In genomic region chr11:97114671-97115601, GRCm38 (mm10) we compare ENCODE assay signal across 10 mouse cellular contexts. TPM values are rescaled to one million over a fixed set of nuclear protein-coding genes. Genes with fewer than 3 reads are reported as not detected.
A peak's percentile ranks its signal among the peaks of the same experiment; 100 is the strongest.
DNase-seq lines count a peak whose midpoint lies in the region; ATAC-seq and TF ChIP-seq lines count a peak whose summit lies in the region.
"Had no signal": no experiment of that assay in that cellular context is flagged by ENCODE, and none has a peak within 500 bp of the region (broad histone marks: within the 10 kb centered on the region; RNA-seq: fewer than 3 reads in every experiment).

Gene Tbx21, minus strand, starts transcription at chr11:97115331.

- H3K79me2 ChIP-seq in myocyte (ENCODE audit: control insufficient read depth, insufficient read depth): no peaks in the 10 kb centered on the region

- peaks cover 70% of the 10 kb centered on the region for H3K27me3 ChIP-seq in heart, embryonic 14.5 days (ENCODE audit: control insufficient read depth, insufficient read depth, low read length)
- peaks cover 42% of the 10 kb centered on the region for H3K27me3 ChIP-seq in hindbrain, embryonic 16.5 days (replicated peaks; ENCODE audit: control insufficient read depth, insufficient read depth, low read length)
- peaks cover 59% of the 10 kb centered on the region for H3K27me3 ChIP-seq in myocyte (ENCODE audit: control insufficient read depth, insufficient read depth, insufficient read length)

- no peak for ATAC-seq in heart, embryonic 14.5 days (ENCODE audit: insufficient number of reproducible peaks, insufficient read depth, low FRiP score, low read depth)
- no peak for ATAC-seq in hindbrain, embryonic 16.5 days

- no peaks in the 10 kb centered on the region for H3K9me3 ChIP-seq in heart, embryonic 14.5 days (ENCODE audit: control insufficient read depth, low read length)
- no peaks in the 10 kb centered on the region for H3K9me3 ChIP-seq in hindbrain, embryonic 16.5 days (ENCODE audit: control insufficient read depth, low read length)

- H3K4me1 ChIP-seq in heart, embryonic 14.5 days (ENCODE audit: control insufficient read depth in 2 of 2, insufficient read depth in 2 of 2, low read length in 2 of 2): peaks cover 2 to 17% of the 10 kb centered on the region in 2 experiments; a peak in 3 of 4 replicates
- H3K4me1 ChIP-seq in hindbrain, embryonic 16.5 days (ENCODE audit: control insufficient read depth, insufficient read depth, low read depth, low read length): peaks cover 10% of the 10 kb centered on the region

- peak within 1 kb of the TSS; percentile 76 for H3K4me2 ChIP-seq in heart, embryonic 14.5 days (ENCODE audit: low read length)
- peak within 1 kb of the TSS; percentile 55 for H3K4me2 ChIP-seq in hindbrain, embryonic 16.5 days (ENCODE audit: low read length)
- no peak within 1 kb of the TSS for H3K4me2 ChIP-seq in myocyte (ENCODE audit: low read depth)

- under 1% methylated on average over 76 of the region's 87 CpGs for WGBS in heart, embryonic 14.5 days
- under 1% methylated on average over 79 of the region's 87 CpGs for WGBS in hindbrain, embryonic 16.5 days

- no peak within 1 kb of the TSS for H3ac ChIP-seq in myocyte (ENCODE audit: control insufficient read depth, insufficient read length)

- intact Hi-C loops in left cerebral cortex, postnatal 14 days (cut with DNase I): no loop called here

- peak within 1 kb of the TSS; percentile 30; the same call in 1 of the 2 replicates for H3K9ac ChIP-seq in heart, embryonic 14.5 days (ENCODE audit: low read length)
- peak within 1 kb of the TSS; percentile 21 for H3K9ac ChIP-seq in hindbrain, embryonic 16.5 days (ENCODE audit: low read depth, low read length)

- TF ChIP-seq POLR2A in myocyte (IDR thresholded peaks at IDR 0.05; ENCODE audit: insufficient read length, low read depth): no peak

- DNase-seq in heart, adult 18-20 months: no peak
- DNase-seq in T-cell, adult 2 months (ENCODE audit: low spot score): peak; percentile 35
- no peak for DNase-seq in cerebellum, postnatal 4 days (ENCODE audit: low spot score in 2 of 2)
- DNase-seq in spleen, adult 12 weeks (ENCODE audit: low spot score): no peak
- no peak for DNase-seq in left cerebral cortex, postnatal 14 days (ENCODE audit: low spot score in 2 of 2)

- peak within 1 kb of the TSS; percentile 35 to 46 for H3K4me3 ChIP-seq in heart, embryonic 14.5 days (ENCODE audit: control insufficient read depth in 1 of 2, insufficient read depth in 1 of 2, low read depth in 1 of 2, low read length in 2 of 2)
- peak within 1 kb of the TSS; percentile 33 for H3K4me3 ChIP-seq in hindbrain, embryonic 16.5 days (ENCODE audit: low read length)
- H3K4me3 ChIP-seq in myocyte: no peak within 1 kb of the TSS

- no peaks in the 10 kb centered on the region for H3K36me3 ChIP-seq in heart, embryonic 14.5 days (ENCODE audit: control insufficient read depth, insufficient read depth, low read length)
- H3K36me3 ChIP-seq in hindbrain, embryonic 16.5 days (ENCODE audit: control insufficient read depth, insufficient read depth, low read length): no peaks in the 10 kb centered on the region
- no peaks in the 10 kb centered on the region for H3K36me3 ChIP-seq in myocyte (ENCODE audit: control insufficient read depth, insufficient read depth)
- H3K36me3 ChIP-seq: G1E had no signal

- no peak within 1 kb of the TSS for H3K27ac ChIP-seq in heart, embryonic 14.5 days (replicated peaks in 1 of 2; ENCODE audit: control insufficient read depth in 1 of 2, insufficient read depth in 1 of 2, low read depth in 2 of 2, low read length in 2 of 2)
- H3K27ac ChIP-seq in hindbrain, embryonic 16.5 days (ENCODE audit: low read depth, low read length): no peak within 1 kb of the TSS
- H3K27ac ChIP-seq: macrophage had no signal

TF ChIP-seq in myocyte, 11 proteins besides CTCF, POLR2A, EP300 and RAD21:
- no peak for TF ChIP-seq MYOG (IDR thresholded peaks at IDR 0.05; ENCODE audit: control insufficient read depth in 1 of 3, insufficient read depth in 1 of 3, insufficient read length in 2 of 3, low read depth in 2 of 3)
- TF ChIP-seq MYOD1 (IDR thresholded peaks at IDR 0.05; ENCODE audit: control insufficient read depth in 1 of 3, insufficient read length in 2 of 3, low read depth in 2 of 3): peak in 2 of 3 experiments; percentile 16 to 29

RNA-seq across cellular contexts. Expression of gene Tbx21, which starts in this region (rescaled TPM):
- 0.08 TPM in 1 of 2 replicates, not detected in the other for polyA plus RNA-seq in heart, embryonic 14.5 days (2014; fragmentation: Nextera tagmentation; extraction: Ambion mirVana)
- under 1 TPM; 0.10 to 0.41 TPM for total RNA-seq in heart, adult 18-20 months (2021)
- polyA plus RNA-seq in hindbrain, embryonic 16.5 days (2015; fragmentation: Nextera tagmentation; extraction: Ambion mirVana): 0.15 and 0.22 TPM in 2 replicates
- not detected for polyA plus RNA-seq in myocyte (2012; fragmentation: generic; extraction: Trizol)
- total RNA-seq in left cerebral cortex, postnatal 14 days (2021): under 1 TPM in 1 of 2 experiments, not detected in 1; 0.13 TPM
- total RNA-seq: G1E had no signal
- polyA plus RNA-seq: G1E had no signal
